In the genomic region with DNA sequence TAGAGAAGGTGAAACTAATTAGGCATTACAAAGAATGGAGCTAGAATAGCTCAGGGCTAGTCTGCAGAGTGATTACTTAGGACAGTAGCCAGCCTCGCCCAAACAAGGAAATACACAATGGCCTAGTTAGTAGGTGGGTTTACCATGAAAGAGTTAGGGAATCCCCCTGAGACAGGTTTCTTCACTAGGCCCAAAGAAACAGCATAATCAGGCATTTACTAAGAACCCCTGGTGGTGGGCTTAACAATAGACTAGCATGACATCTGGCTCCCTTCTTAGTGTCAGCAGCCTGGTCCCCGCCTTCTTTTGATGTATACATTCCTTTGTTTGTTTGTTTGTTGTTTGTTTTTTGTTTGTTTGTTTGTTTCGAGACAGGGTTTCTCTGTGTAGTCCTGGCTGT, we compare ENCODE assay signal across 20 mouse cellular contexts. TPM values are rescaled to one million over a fixed set of nuclear protein-coding genes. Genes with fewer than 3 reads are reported as not detected.
"Had no signal": no experiment of that assay in that cellular context is flagged by ENCODE, and none has a peak within 500 bp of the region (broad histone marks: within the 10 kb centered on the region; RNA-seq: fewer than 3 reads in every experiment).

No protein-coding gene starts in this region.

RNA-seq across cellular contexts. Expression of gene Bcl2l15, which starts 7.8 kb away (rescaled TPM):
- total RNA-seq: left cerebral cortex, postnatal 10 days; liver, adult 2 months had no signal
- polyA plus RNA-seq: limb, embryonic 11.5 days; limb, embryonic 12.5 days; liver, adult 2 months; lung, adult 2 months; lung, embryonic 14.5 days; lung, embryonic 16.5 days; macrophage; midbrain, embryonic 10.5 days; midbrain, postnatal 0 days; neural tube, embryonic 11.5 days; neural tube, embryonic 12.5 days had no signal

RNA-seq across cellular contexts. Expression of gene Ptpn22, which starts 19.4 kb away (rescaled TPM):
- total RNA-seq: midbrain, postnatal 0 days had no signal

RNA-seq across cellular contexts. Expression of gene Gm43064, which starts 30.8 kb away (rescaled TPM):
- total RNA-seq: left cerebral cortex, postnatal 10 days; left cerebral cortex, postnatal 4 days; megakaryocyte-erythroid progenitor cell, adult 5-6 weeks; monocyte, adult 5-6 weeks had no signal
- polyA plus RNA-seq: liver, postnatal 0 days; lung, adult 2 months; lung, postnatal 0 days; macrophage; midbrain, embryonic 12.5 days; midbrain, embryonic 13.5 days; midbrain, embryonic 14.5 days had no signal
